Mouse (Mus musculus) CD4-positive, CD25-positive, alpha-beta regulatory T cell, adult 2 months (primary cell): Measurements from ENCODE around the gene Lrrk2.

Experiments
- DNase-seq: peaks from one replicate; pipeline ENCODE4 v3.0.0-alpha.2; 2012; ENCODE audit warnings: low read depth, low spot score

The Lrrk2 gene

DNA sequence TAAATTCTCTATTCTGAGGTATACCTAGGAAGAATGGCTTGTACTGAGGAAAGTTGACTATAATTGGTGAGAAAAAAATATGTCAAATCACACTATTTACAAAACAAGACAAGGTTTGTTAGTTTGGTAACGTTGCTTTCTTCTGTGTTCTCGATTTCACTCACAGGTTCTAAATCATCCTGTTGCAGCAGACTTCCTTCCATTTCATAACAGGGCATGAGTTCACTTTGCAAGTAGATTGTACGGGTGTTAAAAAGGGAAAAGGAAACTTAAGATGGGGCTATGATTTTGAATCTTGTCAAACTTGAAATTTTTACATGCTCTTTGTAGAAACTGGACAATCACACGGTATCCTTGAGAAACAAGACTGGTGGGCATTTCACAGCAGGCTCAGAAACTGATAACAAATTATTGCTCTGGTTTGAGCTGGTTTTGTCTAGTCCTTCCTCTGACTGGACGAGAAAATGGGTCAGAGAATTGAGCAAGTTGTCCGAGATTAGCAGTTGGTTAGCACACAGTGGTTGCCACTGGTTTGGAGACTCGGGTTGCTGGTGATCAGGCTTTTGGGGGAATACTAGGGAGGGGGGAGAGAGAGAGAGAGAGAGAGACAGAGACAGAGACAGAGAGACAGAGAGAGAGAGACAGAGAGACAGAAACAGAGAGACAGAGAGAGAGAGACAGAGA, 13.0 kb downstream of the Lrrk2 start:
- DNase-seq: no peak

DNA sequence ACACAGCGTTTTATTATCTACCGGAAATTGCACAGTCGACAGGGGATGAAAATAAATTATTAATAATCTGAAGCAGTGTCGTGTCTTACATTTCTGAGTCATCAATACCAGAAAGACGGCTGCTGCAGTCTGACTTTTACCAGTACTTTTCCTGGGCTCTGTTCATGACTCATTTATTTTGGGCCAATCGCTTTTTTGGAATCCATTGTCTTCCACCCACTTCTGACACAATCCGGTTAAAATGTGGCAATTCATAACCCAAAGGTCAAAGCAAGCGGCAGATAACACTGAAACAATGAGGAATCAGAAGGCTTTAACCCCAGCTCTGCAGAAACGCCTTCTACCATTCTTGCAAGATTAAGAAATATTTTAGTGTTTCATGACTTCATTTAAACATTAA, 17.7 kb downstream of the Lrrk2 start:
- DNase-seq: no peak

DNA sequence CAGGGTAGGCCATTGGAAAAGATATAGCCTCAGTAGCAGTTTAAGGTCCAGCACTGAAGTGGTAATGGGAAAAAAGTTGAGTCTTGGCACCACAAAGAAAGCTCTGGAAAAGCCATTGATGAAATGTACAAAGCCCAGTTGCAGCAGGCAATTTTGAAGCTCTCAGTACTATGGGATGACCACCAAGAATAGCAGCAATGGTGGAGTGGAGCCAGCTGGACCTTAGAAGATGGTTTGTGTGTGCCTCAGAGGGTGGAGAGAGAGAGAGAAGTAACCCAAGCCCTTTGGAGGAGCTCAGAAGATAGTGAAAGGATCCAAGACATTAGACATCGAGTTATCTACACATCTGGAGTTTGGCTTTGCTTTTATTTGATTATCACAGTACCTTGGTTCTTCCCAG, 20.1 kb downstream of the Lrrk2 start:
- no peak for DNase-seq

DNA sequence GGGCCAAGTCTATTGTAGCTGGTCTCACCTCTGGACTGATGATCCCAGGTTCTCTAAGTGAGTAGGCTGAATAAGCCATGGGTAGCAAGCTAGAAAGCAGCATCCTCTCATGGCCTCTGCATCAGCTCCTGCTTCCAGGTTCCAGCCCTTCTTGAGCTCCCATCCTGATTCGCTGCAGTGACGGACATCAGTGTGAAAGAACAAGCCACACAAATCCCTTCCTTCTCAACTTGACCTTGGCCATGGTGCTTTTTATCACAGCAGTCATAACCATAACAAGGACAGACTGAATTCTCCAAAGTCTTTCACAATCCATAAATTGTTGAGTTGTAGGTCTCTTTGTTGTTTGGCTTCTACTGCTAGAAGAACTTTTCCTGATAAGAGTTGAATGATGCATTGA, 20.9 kb downstream of the Lrrk2 start:
- no peak for DNase-seq

DNA sequence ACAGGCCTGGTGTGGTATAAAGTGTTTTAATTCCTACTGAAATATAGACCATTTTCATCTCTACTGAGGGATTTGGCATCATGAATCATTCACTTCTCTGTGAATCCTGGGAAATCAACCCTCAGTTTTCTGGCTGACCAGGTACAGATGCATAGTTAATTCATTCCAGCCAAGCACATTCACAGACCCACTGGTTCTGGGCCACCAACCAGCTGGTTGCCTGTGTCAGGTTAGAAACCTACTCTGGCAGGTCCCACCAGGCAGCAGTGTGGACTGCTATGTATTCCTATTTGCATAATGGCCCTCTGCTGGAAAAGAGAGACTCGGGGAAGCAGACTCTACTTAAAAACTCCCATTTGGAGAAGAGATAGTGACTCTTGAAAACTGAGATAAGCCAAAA, 27.9 kb downstream of the Lrrk2 start:
- DNase-seq: no peak

DNA sequence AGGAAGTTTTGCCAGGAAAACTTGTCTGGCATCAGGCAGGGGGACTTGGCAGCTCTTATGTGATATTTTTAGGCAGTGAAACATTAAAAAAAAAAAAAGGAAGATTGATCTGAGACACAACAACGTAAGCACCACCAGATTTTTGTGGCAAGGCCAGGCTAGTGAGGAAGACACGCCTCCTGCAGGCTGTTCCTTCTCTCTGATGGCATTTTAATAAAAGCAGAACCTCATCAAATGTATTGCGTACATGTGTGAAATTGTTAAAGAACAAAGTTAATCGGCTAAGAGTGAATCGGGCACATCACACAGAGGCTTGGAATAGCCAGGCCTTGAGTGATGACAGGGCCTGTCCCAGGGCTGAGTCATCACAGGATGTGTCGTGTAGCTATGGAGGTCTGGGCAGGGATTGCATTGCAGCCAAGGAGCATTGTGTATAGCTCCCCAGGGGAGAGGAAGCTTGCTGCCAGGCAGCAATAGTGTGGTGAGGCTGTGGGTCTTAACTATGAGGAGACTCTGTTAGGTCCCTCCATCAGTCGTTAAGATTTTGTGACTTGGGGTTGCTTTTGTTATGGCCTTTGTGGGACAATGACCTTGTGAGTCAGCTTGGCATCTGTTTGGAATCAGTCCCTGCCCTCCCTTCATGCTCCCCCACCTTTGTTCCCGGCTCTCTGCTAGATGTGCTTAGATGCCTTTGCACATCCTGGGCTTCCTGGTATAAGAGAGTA, 30.2 kb downstream of the Lrrk2 start:
- DNase-seq: no peak

DNA sequence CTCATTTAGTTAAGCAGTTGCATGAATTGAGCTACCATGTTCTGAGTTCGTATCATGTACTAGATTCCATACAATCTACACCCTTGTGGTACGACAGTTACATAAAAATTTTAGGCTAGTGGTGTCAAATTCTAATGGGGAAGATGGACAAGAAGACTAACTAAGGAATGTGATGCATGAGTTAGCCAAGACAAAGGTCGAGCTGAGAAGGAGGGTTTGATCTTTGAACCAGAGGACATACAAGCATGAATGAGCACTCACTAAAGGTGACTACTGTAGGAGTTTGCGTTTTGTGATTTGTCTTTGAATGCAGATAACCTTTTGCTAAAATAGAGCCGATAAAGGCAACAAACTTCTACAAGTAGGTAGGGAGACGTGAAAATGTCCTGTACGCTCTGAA, 31.1 kb downstream of the Lrrk2 start:
- no peak for DNase-seq

DNA sequence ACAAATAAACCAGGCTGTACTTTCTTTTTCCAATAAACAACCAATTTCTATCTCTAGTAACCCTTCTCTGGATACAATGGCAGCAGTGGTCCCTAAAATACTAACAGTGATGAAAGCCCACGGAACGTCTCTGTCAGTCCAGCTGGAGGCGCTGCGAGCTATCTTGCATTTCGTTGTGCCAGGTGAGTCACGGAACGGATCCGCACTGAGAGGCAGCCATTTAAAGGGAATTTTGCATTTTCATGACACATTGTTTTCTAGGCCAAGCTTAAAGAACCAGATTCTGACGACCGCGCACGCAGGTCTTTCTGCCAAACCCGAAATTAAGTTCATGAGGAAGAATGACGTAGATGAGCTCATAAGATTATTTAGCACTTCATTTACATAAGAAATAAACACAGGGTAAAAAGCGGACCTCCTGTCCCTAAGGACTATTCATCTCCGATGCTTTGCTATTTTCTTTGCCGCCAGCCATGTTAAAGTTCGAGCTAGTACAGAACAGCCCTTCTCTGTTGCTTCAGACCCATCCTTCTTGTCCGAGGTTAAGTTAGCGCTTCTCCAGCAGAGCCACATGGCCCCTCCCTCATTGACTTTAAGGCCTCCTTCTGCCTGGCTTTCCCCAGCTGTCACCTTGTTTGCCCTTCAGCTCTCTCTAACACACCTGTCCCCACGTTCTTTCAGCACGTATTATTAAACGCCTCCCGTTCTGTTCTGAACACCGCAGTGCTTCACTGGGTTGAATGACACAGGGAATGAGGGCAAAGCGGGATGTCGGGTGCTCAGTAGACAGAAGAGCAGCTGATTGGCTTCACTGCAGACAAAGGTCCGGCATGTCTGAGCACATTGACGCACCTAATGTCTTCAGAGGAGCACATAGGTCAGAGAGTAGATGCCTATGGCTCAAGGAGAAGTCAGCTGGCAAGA, 36.5 kb downstream of the Lrrk2 start:
- DNase-seq: no peak

DNA sequence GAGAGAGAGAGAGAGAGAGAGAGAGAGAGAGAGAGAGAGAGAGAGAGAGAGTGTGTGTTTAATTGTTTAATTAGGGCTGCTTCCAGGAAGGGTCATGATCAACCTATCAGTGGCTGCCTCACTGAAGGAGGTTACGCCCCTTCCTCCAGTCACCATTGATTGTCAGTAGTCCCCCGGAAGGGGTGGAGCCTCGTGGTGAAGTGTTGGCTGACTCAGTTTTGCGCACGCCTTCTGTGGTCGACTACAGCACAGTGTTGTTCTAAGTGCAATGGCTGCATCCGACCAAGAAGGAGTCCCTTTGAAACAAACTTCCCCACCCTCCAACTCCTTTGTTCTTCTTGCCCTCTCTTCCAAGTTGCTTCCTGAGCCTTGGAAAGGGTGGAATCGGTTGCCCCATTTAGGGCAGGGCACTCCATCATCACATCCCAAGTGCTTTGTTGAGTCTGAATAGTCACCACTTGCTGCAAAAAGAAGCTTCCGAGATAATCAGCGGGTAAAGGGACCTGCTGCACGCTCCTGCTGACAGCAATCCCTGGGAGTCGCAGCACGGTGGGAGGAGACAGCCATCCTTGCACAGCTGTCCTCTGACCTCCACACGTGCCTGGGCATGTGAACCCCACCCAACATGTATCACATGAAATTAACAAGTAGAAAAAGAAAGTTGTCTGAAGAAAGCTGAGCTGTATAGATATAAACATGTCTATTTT, 62.4 kb downstream of the Lrrk2 start:
- no peak for DNase-seq

DNA sequence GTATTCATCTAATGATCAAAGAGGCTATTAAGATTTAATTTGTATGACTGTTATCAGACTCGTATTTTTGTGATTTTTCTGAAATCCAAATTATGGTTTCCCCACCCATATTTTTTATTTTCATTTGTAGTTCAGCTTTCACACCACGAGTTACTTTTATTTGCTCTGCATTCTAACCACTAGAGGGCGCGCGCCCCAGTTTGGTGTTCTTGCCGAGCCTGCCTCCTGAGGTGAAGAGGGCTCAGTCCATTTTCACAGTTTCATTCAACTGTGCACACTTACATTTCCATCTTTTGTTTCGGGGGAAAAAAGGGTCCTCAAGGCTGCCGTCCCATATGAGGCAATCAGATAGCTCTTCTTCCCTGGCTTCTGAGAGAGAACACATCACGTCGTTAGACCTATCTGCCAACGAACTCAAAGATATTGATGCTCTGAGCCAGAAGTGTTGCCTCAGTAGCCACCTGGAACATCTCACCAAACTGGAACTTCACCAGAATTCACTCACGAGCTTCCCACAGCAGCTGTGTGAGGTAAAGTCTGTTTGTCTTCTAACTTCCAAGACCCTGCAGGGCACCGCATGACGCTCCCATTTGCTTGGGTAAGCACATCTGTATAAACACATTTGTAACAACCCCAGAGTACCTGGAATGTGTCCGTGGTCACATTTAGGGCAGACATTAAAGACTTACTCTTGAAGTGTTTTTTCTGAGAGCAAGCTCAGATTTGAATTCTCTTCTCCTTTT, 64.0 kb downstream of the Lrrk2 start:
- DNase-seq: peak; percentile 53

DNA sequence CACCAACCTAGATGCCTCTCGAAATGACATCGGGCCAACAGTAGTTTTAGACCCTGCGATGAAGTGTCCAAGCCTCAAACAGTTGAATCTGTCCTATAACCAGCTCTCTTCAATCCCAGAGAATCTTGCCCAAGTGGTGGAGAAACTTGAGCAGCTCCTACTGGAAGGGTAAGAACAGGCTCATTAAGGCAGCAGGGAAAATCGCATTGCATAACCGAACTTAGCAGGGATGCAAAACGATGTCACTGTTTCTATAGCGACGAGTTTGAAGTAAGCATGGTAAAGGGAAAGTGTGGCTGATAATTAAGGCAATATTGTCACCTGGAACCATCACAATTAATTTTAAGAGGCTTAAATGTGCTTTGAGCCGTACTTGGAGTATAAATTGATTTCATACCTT, 65.8 kb downstream of the Lrrk2 start:
- DNase-seq: no peak

DNA sequence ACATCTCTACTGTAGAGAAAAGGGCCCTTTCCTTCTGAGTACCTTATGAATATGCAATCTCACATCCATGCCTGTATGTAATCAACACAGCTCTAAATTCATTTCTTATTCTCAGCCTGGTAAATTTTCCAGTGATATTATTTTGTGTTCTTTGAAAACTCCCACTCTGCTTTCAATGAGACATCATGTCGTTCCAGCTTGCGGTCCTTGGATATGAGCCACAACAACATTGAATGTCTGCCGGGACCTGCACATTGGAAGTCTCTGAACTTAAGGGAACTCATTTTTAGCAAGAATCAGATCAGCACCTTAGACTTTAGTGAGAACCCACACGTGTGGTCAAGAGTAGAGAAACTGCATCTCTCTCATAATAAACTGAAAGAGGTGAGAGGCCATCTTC, 72.5 kb downstream of the Lrrk2 start:
- no peak for DNase-seq

DNA sequence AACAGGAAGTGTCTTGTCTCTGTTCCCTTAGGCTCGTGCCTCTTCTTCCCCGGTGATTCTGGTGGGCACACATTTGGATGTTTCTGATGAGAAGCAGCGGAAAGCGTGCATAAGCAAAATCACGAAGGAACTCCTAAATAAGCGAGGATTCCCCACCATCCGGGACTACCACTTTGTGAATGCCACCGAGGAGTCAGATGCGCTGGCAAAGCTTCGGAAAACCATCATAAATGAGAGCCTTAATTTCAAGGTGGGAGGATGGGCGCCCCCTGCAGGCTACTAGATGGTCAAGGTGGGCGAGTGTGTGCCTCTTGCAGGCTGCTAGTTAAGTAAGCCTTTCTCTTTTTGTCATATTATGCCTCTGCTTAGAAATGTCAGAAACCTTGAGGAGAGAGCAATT, 79.1 kb downstream of the Lrrk2 start:
- peak; percentile 4 for DNase-seq

DNA sequence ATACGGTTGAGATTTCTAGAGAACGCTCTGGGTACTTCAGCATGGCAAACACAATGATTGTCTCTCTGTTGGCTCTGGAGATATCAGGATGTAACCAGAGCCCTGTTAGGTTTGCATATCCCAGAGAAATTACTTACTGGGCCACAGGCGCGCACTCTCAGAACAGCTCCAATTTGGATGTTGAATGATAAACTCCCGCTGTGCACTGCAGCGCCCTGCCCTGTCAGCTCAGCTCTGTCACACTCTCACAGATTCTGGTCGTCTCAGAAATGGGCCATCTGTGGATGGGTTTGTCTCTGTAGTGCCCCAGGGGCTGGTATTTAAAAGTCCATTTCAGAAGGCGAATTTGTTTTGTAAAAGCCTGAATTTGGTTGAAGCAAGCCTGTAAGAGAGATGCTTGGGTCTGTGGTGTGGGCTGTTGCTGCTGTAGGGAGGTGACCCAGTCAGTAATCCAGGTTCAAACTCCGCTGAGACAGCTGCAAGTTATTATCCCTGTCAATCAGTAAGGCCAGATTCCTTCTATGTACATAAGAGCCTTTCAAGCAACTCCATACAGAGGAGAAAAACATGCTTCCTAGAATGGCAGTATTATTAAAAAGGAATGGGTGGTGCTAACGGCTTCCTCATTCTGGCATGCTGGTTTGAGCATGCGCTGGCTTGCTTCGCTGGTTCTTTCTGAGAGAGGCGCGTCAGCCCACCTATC, 80.6 kb downstream of the Lrrk2 start:
- DNase-seq: no peak

DNA sequence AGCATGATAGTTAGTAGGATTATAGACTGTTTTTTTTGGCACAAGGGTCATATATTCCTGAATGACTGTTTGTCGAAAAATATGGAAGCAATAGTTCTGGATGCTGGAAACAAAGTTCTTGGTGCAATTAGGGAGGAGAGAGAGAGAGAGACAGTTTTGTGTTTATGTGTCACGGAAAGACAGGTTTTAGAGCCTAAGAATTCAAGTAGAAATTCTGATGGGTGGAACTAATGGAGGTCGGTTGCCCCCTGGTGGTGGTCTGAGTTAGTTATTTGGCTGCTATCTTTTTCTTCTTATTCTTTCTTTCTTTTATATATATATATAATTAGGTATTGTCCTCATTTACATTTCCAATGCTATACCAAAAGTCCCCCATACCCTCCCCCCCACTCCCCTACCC, 81.6 kb downstream of the Lrrk2 start:
- DNase-seq: peak; percentile 44

DNA sequence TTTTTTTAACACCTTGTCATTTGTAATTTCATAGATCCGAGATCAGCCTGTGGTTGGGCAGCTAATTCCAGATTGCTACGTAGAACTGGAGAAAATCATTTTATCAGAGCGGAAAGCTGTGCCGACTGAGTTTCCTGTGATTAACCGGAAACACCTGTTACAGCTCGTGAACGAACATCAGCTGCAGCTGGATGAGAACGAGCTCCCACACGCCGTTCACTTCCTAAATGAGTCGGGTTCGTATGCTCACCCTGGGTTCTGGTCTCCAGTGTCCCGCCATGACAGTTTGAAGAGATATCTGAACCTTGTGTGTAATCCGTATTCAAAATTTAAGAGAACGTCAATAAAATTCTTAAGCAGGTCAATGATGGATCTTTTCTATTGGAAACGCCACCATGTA, 82.8 kb downstream of the Lrrk2 start:
- no peak for DNase-seq

DNA sequence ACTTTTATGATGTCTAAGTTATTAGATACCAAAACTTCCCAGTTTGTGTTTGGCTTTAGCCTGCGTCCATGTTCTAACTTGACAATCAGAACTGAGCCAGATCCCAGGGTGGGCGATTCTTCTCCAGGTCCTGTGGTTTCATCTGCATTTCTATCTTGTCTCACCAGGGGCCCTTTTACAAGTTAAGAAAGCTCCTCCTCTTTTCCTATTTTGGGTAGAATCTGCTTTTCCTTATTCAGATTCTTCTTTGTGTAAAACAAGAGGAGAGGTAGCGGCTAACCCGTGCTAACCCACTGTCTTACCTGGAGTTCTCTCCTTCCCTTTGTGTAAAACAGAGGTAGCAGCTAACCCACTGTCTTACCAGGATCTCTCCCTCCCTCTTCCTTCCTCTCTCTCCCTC, 99.1 kb downstream of the Lrrk2 start:
- no peak for DNase-seq

DNA sequence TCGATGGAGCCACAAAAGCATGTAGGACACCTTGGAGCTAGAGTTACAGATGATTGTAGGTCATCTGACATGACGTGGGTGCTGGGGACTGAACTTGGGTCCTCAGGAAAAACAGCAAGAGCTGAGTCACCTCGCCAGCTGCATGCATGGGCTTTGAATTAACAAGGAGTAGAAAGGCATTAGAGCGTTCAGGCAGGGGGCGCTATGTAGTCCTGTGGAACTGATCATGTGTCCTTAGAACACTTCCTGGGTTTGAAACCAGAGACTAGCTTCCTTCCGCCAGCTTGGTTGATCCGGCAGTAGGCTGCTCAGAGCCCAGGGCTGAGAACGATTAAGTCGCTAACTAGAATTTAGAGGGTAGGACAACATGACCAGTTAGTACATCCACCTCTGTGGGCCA, 106.2 kb downstream of the Lrrk2 start:
- DNase-seq: no peak

DNA sequence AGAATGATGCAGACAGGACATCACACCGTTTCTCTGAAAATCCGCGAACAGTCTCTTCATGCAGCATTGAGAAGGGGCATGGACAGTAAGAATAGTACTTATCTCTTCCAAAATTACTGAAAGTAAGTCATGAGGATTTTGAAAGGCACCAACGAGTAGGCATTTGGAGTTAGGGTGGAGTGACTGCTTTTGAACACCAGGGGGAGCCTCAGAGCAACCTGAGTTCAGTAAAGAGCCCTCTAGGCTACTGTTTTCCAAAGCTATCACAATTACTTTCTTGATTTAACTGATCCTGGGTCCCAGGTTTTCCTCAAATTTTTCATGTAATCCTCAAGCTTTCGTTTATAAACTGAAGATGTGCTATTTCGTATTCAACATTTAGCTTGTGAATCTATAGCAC, 108.2 kb downstream of the Lrrk2 start:
- peak; percentile 43 for DNase-seq

DNA sequence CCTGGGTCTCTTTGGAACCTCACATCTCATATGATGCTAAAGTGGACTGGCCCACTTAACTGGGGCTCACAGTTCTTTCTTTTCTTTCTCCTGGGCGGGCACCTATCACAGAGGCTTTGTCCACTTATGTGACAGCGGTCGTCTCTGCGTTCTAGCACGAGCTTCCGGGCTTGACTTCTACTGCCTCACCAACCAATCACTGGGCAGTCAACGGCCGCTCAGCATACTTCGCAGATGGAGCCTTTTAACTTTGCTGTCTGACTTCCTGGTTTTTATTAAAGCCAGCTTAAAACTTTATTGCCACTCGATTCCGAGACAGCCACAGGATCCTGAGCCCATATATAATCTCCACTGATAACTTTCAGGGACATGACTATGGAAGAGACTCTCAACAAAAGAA, 115.4 kb downstream of the Lrrk2 start:
- no peak for DNase-seq

DNA sequence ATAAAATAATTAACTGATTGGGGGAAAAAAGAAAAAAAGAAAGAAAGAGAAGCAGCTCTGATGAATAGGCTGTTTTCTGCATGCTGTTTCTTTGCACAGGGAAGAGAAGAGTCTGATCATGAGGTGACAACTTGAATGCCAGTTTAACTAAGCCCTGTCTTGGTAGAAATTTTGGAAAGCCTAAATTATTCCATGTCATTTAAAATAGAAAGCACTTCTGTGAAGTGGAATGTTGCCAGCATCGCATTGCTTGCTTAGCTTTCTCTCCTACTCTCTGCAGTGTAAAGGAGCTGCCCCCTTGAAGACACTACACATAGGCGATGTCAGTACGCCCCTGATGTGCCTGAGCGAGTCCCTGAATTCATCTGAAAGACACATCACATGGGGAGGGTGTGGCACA, 133.5 kb downstream of the Lrrk2 start:
- no peak for DNase-seq
